Mouse (Mus musculus): ENCODE data around the gene Ywhag.

- no peak for TF ChIP-seq CTCF (IDR thresholded peaks at IDR 0.05)
- no peak for TF ChIP-seq POLR2A (IDR thresholded peaks at IDR 0.05; ENCODE audit: insufficient read depth, low read depth, low read length)
- TF ChIP-seq EP300 (IDR thresholded peaks at IDR 0.05; ENCODE audit: insufficient read depth, low read depth, low read length): no peak
These were observed 2.9 kb downstream of the Ywhag start for GRCm38 (mm10) chr5:135931526-135931925.

Data from heart, adult 2 months (tissue).